Mouse (Mus musculus): ENCODE measurements around the gene Abi1.

DNA sequence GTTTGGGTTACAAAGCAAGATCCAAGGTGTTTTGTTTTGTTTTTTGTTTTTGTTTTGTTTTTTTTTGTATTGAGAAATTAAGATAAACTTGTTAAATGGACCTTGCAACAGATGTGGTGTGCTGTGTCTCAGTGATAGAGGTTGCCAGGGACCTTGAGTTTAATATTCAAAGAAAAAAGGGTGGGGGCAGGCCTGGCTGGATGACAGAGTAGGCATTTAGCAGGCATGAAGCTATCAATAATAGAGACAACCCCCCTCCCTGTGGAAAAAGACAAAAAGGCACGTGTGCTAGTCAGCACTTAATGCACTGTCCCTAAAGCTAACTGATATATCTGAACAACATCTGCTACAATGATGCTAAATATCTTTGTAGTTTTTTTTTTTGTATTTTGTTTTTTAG is 31.4 kb upstream of the Abi1 start:
- TF ChIP-seq CTCF (IDR thresholded peaks at IDR 0.05; ENCODE audit: low read depth, low read length), result no peak
- no peak for TF ChIP-seq POLR2A (IDR thresholded peaks at IDR 0.05; ENCODE audit: insufficient read depth, low read length)

Measured in ES-Bruce4 (cell line).